Mouse (Mus musculus) kidney, adult 2 months (tissue): Measurements from ENCODE around the gene Mcm3ap.

ENCODE experiments used
- CTCF ChIP-seq: fragments of 200-500 bp; conservative IDR thresholded peaks from 2 replicates; pipeline ENCODE4 v1.5.1; 2011; ENCODE audit warnings: low read depth, mild to moderate bottlenecking, control low read depth, low read length, moderate library complexity, mixed read lengths; ENCODE audit not compliant: insufficient read depth, insufficient read length
- POLR2A ChIP-seq: fragments of 200-500 bp; IDR thresholded peaks from one replicate; pipeline ENCODE4 v1.6.1; 2011; ENCODE audit warnings: low read depth, low read length, control low read depth

- TF ChIP-seq CTCF: no peak
- no peak for TF ChIP-seq POLR2A
These were observed 77.8 kb downstream of the Mcm3ap start for GRCm38 (mm10) chr10:76546566-76546965.
